Mouse (Mus musculus): ENCODE measurements around the gene Hoxa7.

Hoxa7 gene

DNA sequence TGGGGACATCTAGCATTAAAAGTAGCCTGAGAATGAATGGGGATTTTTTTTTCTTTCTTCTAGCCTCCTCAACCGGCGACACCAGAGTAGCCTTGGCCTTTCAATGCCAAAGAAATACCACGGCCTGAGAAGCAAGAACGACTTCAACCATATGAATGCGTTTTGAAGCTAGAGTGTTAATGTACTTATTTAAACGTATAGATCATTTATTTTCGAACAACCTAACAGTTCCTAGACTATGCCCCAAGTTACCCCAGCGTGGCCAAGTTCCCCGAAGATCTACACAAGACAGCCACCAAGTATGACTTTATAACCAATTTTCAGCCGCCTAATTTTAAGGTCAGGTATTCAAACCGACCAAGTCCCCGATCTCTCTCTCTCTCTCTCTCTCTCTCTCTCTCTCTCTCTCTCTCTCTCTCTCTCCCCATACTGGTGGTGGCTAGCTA, 766 bp downstream of the Hoxa7 start:
- in situ Hi-C loops (cut with MboI; ENCODE audit: low pct_unique_long_range_greater_than_20kb in 1 of 2, low sequenced_read_pairs in 2 of 2, unreplicated experiment in 1 of 2): loop anchor here (5.0 to 25.0 kb wide), 5 partner anchors 359 to 1034 kb away; no protein-coding TSS in a partner anchor

DNA sequence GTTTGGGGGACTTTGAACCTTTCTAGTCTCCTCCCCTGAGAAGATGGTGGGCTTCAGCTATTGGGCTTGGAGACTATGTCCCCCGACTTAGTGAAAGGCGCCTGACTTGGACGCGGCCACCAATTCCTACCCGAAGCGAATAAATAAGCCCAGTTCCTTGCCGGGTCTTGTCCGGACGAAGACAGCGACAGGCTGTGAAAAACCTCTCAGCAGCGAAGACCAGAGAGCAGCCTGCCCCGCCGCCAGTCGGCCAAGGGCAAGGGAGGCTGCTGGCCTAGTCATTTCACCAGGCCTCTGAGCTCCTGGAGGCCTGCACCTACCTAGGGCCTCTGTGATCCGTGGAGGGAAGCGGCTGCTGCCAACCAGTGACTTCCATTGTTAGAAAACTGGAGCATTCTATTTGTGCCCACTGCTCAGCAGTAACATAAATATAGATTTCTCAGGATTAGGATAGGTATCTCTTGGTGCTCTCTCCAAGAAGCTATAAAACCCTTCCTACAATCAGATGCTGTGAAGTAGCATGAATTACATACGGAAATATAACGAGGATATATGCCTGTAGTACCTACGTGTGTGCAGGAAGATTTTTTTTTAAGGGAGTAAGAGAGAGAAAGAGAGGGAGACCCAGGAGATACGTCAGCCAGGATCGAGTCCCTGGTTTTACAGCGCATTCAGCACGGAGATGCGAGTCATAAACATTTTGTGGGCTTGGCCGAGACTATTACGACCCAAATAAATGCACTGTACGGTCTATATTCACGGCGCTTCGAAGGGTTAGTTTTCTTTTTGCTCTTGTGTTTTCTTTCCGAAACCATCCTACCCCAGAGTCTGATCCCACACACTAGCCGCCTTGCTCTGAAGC, 1.4 kb downstream of the Hoxa7 start:
- in situ Hi-C loops (cut with MboI; ENCODE audit: low pct_unique_long_range_greater_than_20kb in 1 of 2, low sequenced_read_pairs in 2 of 2, unreplicated experiment in 1 of 2): loop anchor here (5.0 to 25.0 kb wide), 5 partner anchors 358 to 1033 kb away; no protein-coding TSS in a partner anchor

DNA sequence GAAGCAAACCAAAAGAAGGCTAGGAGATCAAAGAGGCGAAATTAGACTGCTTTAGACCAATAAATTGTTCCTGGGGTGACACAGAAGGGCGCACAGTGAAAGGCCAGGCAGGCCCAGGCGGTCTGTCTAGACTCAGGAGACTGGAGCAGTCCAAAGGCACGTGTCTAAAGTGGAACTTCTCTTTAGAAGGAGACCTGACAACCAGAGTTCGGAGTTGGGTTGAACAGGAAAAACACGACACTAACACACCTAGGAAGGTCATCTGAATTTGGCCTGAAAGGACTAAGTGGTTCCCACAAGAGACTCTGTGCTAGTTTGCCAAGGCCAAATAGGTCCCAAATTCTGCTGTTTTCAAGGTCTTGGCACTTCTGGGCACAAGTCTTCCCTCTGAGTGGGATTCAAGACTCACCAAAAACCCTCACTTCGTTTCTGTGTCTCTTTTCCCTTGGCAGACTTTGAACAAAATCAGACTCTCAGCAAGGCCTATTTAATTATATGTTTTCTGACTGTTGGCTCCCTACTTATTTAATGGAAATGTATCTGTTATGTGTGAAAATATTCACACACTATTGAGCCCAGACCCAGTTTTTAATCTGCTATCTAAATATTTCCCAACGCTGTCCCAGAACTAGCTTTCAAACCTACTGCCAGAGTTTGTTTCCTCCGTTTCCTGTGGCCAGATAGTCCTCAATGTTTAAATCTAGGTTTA, 2.3 kb downstream of the Hoxa7 start:
- in situ Hi-C loops (cut with MboI; ENCODE audit: low pct_unique_long_range_greater_than_20kb in 1 of 2, low sequenced_read_pairs in 2 of 2, unreplicated experiment in 1 of 2): loop anchor here (25.0 kb wide), 2 partner anchors 357 to 1032 kb away; no protein-coding TSS in a partner anchor

DNA sequence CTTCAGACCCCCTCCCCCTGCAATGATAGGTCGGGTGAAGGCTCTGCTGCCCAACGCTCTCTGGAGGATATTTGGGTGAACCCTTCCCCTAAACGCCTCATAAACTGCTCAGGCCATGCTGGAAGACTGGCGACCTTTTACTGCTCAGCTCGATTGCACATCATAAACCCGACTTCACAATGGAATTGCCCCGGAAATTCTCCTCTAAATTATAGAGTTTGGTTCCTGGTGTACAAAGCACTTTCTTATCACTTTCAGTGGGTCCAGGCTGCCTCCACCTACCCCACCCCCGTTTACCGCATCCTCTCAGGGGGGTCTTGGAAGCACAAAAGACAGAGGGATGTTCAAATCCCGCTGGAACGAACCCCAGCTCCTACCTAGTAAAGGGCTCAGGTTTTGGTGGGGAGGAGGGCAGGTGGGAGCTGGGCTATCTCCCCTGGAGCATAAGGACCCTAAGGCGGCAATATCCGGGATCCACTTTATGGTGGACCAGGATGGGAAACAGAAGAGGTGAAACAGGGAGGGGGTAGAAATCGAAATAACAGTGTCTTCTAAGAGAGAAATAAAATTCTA, 2.9 kb downstream of the Hoxa7 start:
- in situ Hi-C loops (cut with MboI; ENCODE audit: low pct_unique_long_range_greater_than_20kb in 1 of 2, low sequenced_read_pairs in 2 of 2, unreplicated experiment in 1 of 2): loop anchor here (25.0 kb wide), 2 partner anchors 356 to 1031 kb away; no protein-coding TSS in a partner anchor

DNA sequence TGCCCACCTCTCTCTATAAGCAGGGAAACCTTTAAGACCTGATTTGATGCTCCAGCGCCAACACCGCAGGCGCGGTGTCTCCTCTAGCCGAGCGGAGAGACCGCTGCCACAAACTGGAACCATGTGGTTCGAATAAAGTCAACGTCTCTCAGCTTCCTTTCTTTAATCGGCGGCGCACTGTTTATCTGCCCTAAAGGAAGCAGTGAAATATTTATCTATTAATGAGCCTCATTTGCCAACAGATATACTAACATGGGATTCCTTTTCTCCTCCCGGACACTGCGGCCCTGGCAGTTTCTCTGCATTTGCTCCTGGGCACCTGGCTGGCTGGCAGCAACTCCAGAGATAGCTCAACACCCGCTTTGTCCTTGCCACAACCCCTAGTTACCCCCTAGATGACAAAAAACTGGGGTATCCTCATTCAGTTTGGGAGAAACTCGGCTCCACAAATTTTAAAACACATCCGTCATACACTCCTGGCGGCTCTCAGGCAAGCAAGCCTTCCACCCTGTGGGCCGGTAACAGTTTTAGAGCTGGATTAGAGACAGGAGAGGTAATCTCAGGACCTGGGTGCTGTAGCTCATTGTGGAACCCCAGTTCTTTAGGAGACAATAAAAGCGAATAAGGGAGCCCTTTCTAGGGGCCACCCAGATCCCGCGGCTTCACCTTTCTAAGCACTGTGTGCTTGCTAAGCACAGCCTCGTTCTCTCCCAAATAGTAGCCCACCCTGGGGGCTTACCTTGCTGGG, 3.6 kb downstream of the Hoxa7 start:
- in situ Hi-C loops (cut with MboI; ENCODE audit: low pct_unique_long_range_greater_than_20kb in 1 of 2, low sequenced_read_pairs in 2 of 2, unreplicated experiment in 1 of 2): loop anchor here (25.0 kb wide), 2 partner anchors 356 to 1031 kb away; no protein-coding TSS in a partner anchor

DNA sequence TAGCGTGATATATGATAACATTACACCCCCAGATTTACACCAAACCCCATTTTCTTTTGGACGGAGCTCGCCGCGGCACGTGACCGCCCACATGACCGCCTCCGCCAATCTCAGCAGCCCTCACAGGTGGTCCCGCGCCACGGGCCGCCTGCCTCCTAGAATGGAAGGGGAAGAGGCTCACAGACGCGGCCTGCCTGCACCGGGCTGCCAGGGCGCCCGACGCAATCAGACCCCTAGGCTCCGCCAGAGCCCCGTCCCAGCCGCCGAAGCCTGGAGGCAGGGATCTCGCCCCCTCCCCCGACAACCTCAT, 4.2 kb downstream of the Hoxa7 start:
- in situ Hi-C loops (cut with MboI; ENCODE audit: low pct_unique_long_range_greater_than_20kb in 1 of 2, low sequenced_read_pairs in 2 of 2, unreplicated experiment in 1 of 2): loop anchor here (25.0 kb wide), 2 partner anchors 355 to 1030 kb away; no protein-coding TSS in a partner anchor

DNA sequence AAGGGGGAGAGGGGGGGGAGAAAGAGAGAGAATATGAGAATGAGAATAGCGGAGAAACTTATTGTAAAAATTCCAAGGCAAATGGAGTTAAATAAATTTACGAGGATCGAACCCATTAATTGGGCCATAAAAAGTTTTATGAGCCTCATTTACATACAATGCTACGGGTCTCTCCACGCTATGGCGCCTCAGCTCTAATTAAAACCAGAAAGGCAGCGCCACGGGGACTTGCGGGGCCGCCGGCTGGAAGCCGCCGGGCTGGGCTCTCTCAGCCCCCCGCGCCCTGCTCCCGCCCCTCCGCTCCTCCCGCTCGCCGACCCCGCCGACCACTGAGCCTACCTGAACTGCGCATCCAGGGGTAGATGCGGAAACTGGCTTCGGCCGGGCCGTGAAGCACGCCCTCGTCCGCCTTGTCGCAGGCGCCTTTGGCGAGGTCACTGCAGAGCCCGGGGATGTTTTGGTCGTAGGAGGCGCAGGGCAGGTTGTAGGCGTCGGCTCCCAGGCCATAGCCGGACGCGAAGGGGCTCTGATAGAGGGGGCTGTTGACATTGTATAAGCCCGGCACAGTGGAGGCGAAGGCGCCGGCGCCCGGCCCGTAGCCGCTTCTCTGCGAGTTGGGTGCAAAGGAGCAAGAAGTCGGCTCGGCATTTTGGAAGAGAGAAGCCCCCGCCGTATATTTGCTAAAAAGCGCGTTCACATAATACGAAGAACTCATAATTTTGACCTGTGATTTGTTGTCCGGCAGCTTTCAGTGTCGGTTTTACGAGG, 4.8 kb downstream of the Hoxa7 start:
- in situ Hi-C loops (cut with MboI; ENCODE audit: low pct_unique_long_range_greater_than_20kb in 1 of 2, low sequenced_read_pairs in 2 of 2, unreplicated experiment in 1 of 2): loop anchor here (25.0 kb wide), 2 partner anchors 355 to 1030 kb away; no protein-coding TSS in a partner anchor

DNA sequence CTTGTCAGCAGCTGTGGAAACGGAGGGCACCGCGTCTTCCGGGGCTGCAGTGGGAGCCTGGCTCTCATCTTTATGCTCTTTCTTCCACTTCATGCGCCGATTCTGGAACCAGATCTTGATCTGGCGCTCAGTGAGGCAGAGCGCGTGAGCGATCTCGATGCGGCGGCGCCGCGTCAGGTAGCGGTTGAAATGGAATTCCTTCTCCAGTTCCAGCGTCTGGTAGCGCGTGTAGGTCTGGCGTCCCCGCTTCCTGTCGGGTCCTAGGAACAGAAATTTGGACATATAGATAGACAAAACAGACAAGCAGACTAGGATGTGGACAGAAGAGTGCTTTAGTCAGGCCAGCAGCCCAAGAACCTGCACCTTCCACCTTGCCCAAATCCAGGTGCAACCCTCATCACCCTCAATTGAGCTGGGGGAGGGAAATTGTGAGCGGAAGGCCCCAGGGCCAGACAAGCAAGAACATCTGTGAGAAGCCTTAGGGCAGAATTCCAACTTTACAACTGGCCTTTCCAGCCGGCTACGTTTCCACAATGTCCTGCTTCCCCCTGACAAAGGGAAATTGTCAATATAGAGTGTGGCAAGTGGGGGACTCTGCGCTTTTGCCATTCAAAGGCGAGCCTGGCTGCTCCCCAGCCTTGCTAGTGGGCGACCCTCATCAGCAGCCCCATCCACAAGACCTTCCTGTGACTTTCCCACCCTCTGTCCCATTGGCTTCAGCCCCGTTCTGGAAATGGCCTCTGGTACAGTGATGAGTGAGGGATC, 5.7 kb downstream of the Hoxa7 start:
- in situ Hi-C loops (cut with MboI; ENCODE audit: low pct_unique_long_range_greater_than_20kb in 1 of 2, low sequenced_read_pairs in 2 of 2, unreplicated experiment in 1 of 2): loop anchor here (25.0 kb wide), 2 partner anchors 354 to 1029 kb away; no protein-coding TSS in a partner anchor

DNA sequence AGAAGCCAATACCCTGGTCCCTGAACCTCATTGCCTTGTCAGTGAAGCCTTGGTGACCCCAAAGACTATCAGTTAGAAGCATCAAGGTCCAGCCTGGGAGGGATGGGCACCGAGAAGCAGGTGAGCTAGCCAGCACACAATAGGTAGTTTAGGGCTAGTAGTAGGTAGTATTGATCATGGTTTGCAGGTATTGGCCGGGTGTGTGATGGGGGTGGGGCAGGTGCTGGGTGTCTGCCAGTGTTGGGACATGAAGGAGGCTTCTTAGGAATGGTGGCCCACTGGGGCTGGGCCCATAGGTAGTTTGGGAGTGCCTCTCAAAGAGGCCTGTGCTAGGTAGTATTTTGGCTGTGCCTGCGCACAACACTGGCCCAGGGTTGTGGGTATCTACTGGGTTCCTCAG, 6.6 kb downstream of the Hoxa7 start:
- in situ Hi-C loops (cut with MboI; ENCODE audit: low pct_unique_long_range_greater_than_20kb in 1 of 2, low sequenced_read_pairs in 2 of 2, unreplicated experiment in 1 of 2): loop anchor here (25.0 kb wide), 2 partner anchors 353 to 1028 kb away; no protein-coding TSS in a partner anchor

DNA sequence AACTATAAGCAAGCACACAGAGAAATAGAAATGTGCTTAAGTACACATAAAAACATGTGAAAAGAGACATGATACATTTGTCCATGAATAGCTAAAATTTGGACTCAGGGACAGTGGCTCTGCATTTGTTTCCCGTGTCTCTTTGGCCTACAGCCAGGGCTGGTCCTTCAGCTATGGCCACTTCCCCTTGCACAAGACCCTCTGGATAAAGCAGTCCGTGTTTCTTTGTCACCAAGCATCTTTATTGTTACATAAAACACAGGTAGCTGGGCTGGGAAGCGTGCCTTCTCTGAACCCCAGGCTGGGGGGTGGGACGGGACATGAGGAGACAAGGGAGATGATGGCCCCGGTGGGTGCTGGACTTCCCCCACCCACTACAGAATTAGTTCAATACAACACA, 7.4 kb downstream of the Hoxa7 start:
- in situ Hi-C loops (cut with MboI; ENCODE audit: low pct_unique_long_range_greater_than_20kb in 1 of 2, low sequenced_read_pairs in 2 of 2, unreplicated experiment in 1 of 2): loop anchor here (25.0 kb wide), 2 partner anchors 352 to 1027 kb away; no protein-coding TSS in a partner anchor

DNA sequence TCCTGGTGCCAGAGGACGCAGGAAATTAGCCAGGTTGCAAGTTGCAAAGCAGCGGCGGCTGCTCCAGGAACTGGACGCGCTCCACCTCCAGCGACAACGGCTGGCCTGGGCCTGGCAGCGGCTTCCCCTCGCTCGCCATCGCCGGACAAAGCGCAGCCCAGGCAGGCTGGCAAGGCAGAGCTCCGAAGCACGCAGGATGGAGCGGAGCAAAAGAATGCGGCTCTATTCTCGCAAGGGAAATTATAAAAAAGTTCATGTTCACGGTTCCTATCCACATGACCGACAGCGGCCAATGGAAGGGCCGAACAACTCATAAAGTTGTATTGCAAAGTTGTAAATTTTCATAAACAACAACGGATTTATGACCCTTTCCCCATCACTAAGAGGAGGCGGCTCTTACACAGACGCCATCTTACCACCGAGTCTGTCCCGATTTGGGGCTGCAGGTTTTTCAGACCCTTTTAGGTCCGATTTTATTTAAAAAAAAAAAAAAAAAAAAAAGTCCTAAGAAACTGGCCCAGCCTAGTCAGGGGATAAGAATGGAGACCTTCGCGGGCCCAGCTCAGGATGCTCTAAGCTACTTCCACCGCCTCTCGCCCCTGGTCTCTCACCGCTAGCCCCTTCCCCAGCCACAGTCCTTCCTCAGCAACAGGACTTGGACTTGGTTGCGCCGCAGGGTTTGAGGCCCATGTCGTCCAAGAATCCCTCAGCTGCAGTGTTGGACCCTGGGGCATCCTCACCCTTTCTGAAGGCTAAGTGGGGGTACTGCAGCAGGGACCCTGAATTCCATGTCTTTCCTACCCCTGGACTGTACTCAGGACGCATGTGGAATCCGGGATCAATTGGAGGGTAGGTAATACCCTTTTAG, 8.3 kb downstream of the Hoxa7 start, which contains the start of the genes Hoxa3 and Gm28308:
Gene Hoxa3 (minus strand): TSS at position 218 of the 868 bp plus-strand sequence.
Gene Gm28308 (minus strand): TSS at position 221 of the 868 bp plus-strand sequence.
- in situ Hi-C loops (cut with MboI; ENCODE audit: low pct_unique_long_range_greater_than_20kb in 1 of 2, low sequenced_read_pairs in 2 of 2, unreplicated experiment in 1 of 2): loop anchor here (25.0 kb wide), 2 partner anchors 351 to 1026 kb away; no protein-coding TSS in a partner anchor

DNA sequence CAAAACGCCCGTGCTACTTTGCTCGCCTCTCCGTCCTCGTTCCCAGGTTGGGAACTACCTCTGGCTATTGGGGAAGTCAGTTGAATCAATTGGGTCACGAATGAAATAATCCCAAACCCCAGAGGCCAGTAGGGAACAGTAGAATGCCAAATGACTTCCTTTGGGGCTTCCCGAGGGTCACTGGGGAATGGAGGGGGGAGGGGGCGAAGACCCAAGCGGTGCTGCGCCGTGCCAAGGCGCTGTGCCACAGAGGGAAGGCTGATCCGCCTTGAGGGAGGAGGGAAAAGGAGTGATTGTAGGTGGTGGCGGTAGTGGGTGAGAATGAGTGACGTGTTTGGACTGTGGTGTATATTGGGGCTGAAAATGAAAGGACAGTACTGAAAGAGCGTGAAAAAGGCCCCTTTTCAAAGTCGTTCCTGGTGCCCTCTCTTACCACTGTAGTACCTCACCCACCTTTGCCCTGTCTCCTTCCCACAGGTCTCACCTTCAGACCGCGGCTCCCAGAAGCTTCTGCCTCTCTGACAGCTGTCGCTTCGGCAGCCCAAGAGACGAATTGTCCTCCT, 9.0 kb downstream of the Hoxa7 start:
- in situ Hi-C loops (cut with MboI; ENCODE audit: low pct_unique_long_range_greater_than_20kb in 1 of 2, low sequenced_read_pairs in 2 of 2, unreplicated experiment in 1 of 2): loop anchor here (25.0 kb wide), 2 partner anchors 350 to 1025 kb away; no protein-coding TSS in a partner anchor

DNA sequence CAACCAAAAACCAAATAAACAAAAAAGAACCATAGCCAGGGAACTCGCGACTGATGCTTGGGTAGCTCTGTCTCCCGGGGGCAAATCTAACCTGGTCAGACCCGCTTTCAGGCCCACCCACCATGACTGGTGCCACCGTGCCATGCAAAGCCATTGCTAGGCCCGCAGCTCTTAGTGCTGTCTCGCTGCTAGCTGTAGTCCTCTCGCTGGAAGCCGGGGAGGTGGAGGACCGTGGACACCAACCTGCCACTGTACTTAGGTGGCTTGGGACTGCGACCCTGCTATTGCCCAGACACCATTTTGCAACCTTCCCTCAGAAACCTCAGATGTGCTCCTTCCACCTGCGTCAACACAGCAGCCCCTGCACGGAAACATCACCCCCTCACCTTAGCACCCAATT, 9.7 kb downstream of the Hoxa7 start:
- in situ Hi-C loops (cut with MboI; ENCODE audit: low pct_unique_long_range_greater_than_20kb in 1 of 2, low sequenced_read_pairs in 2 of 2, unreplicated experiment in 1 of 2): loop anchor here (25.0 kb wide), 2 partner anchors 350 to 1025 kb away; no protein-coding TSS in a partner anchor

DNA sequence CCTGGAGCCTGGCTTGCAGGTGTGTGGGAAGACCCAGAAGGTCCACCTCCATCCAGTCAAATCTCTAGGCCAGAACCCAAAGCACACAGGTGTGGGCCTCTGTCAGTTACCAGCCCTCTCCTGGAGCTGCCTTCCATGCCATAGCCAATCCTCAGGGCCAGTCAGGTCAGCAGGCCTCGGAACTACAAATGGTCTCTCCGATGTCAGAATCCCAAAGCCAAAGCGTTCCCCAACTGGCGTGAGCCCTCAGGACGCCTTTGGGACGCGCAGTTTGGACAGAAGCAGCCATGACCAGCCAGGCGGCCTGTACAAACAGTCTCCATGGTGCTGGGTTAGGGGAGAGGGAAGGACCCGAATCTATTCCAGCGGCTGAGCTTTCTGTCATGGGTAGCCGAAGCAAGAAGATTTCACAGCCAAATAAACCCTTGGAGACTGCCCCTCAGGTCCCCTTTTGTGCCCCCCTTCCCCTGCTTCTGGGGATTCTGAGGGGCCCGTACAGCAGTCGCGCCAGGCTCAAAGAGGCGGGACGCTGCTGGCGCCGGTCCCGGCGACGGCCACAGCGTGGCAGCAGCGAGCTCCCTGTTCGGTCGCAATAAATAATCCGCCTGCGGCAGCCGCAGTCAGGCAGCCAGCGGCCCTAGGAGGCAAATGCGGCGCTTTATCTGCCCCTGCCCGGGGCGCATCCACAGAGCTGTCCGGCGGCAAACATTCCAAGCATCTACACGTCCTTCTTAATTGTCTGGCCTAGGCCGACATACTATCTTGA, 10.3 kb downstream of the Hoxa7 start:
- in situ Hi-C loops (cut with MboI; ENCODE audit: low pct_unique_long_range_greater_than_20kb in 1 of 2, low sequenced_read_pairs in 2 of 2, unreplicated experiment in 1 of 2): loop anchor here (25.0 kb wide), 2 partner anchors 349 to 1024 kb away; no protein-coding TSS in a partner anchor

All from mouse embryonic stem cell (cell line).